Mouse (Mus musculus): ENCODE results near the gene Krtap11-1. TPM values are rescaled to one million over a fixed set of nuclear protein-coding genes. Genes with fewer than 3 reads are reported as not detected.

Gene Krtap11-1
- polyA plus RNA-seq, 2 experiments from 2014 or later = not detected

Other genes with a start within 250 kb of the Krtap11-1 start
- not detected for gene Krtap21-1, start 167.3 kb downstream of the Krtap11-1 start, polyA plus RNA-seq (2017; shearing (Covaris generic))
- not detected for gene Krtap6-2, start 151.1 kb downstream of the Krtap11-1 start, polyA plus RNA-seq (2017; shearing (Covaris generic))
- gene Krtap8-1, start 83.2 kb downstream of the Krtap11-1 start, polyA plus RNA-seq (2017; shearing (Covaris generic)) = not detected
- gene Krtap7-1, start 62.9 kb downstream of the Krtap11-1 start, polyA plus RNA-seq (2017; shearing (Covaris generic)) = not detected

Measured in activated CD4-positive, CD25-positive, alpha-beta regulatory T cell, adult 4 months (primary cell).